ENCODE assay signal across 19 mouse cellular contexts in the genomic region with DNA sequence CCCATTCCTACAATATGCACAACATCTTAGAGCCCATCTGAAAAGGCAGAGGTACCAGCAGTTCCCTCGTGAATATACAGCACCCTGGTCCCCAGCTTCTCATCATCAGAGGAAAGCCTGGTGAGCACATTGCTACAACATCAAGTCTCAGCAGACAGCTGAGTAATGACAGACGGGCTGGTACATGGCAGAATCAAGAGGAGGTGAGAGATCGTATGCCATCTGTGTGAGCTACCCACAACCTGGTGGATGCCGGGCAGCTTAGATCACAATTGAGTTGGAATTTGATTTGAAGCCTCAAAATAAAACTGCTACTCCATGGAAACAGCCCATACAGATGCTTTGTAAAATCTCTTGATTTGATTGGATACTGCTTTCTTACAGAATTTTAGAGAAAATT. TPM values are rescaled to one million over a fixed set of nuclear protein-coding genes. Genes with fewer than 3 reads are reported as not detected.
A peak's percentile ranks its signal among the peaks of the same experiment; 100 is the strongest.
DNase-seq lines count a peak whose midpoint lies in the region; TF ChIP-seq lines count a peak whose summit lies in the region.
"Had no signal": no experiment of that assay in that cellular context is flagged by ENCODE, and none has a peak within 500 bp of the region (broad histone marks: within the 10 kb centered on the region; RNA-seq: fewer than 3 reads in every experiment).

No protein-coding gene starts in this region.

- H3K9me3 ChIP-seq in hindbrain, embryonic 10.5 days: no peaks in the 10 kb centered on the region
- H3K9me3 ChIP-seq: embryonic facial prominence, embryonic 12.5 days; forebrain, embryonic 15.5 days; heart, embryonic 13.5 days; hindbrain, embryonic 12.5 days had no signal

- DNase-seq in testis, postnatal 14 days (ENCODE audit: low spot score): no peak
- peak; percentile 72 to 73 for DNase-seq in layer of hippocampus, adult 8-10 months (ENCODE audit: low spot score in 2 of 2)
- DNase-seq in layer of hippocampus, postnatal 14 days (ENCODE audit: low spot score in 2 of 2): peak; percentile 46 to 71
- no peak for DNase-seq in kidney, adult 11 months
- DNase-seq in hindbrain, embryonic 10.5 days (ENCODE audit: low spot score): no peak
- no peak for DNase-seq in left cerebral cortex, postnatal 10 days (ENCODE audit: extremely low spot score in 1 of 2, low spot score in 2 of 2)
- DNase-seq: adrenal gland, postnatal 25 days; cerebellum, adult 8-10 months; cerebellum, postnatal 14 days; embryo, embryonic 11 days; gastrocnemius, postnatal 14 days; heart, postnatal 36 days had no signal

- TF ChIP-seq POLR2A in testis, adult 2 months (IDR thresholded peaks at IDR 0.05; ENCODE audit: control insufficient read depth, low read depth, low read length): no peak; the same call in 1 of the 2 replicates

- H3K27ac ChIP-seq in testis, adult 2 months (ENCODE audit: control insufficient read depth, insufficient read depth, low read depth, low read length): peak overlapping the region; percentile 56; the same call in 1 of the 2 replicates
- H3K27ac ChIP-seq in hindbrain, embryonic 10.5 days: no peak overlapping the region
- H3K27ac ChIP-seq: embryonic facial prominence, embryonic 12.5 days; forebrain, embryonic 15.5 days; heart, embryonic 13.5 days; hindbrain, embryonic 12.5 days had no signal

- intact Hi-C loops in left cerebral cortex, postnatal 10 days (cut with DNase I): no loop called here

- H3K4me1 ChIP-seq in testis, adult 2 months (ENCODE audit: control insufficient read depth, insufficient read depth, low read length): no peaks in the 10 kb centered on the region
- H3K4me1 ChIP-seq in hindbrain, embryonic 10.5 days (replicated peaks): no peaks in the 10 kb centered on the region
- H3K4me1 ChIP-seq: embryonic facial prominence, embryonic 12.5 days; forebrain, embryonic 15.5 days; hindbrain, embryonic 12.5 days had no signal

- no peak for TF ChIP-seq CTCF in testis, adult 2 months (IDR thresholded peaks at IDR 0.05; ENCODE audit: control insufficient read depth, insufficient read depth, insufficient replicate concordance, low read depth, low read length)

- WGBS in hindbrain, embryonic 10.5 days: 88% methylated on average over 4 of the region's 4 CpGs

- H3K27me3 ChIP-seq in testis, adult 2 months (ENCODE audit: control insufficient read depth, insufficient read depth, low read length): no peaks in the 10 kb centered on the region
- H3K27me3 ChIP-seq in hindbrain, embryonic 10.5 days (ENCODE audit: insufficient read depth, poor library complexity, severe bottlenecking): no peaks in the 10 kb centered on the region
- H3K27me3 ChIP-seq: CH12.LX; embryonic facial prominence, embryonic 12.5 days; forebrain, embryonic 15.5 days; heart, embryonic 13.5 days; hindbrain, embryonic 12.5 days; Patski had no signal

- H3K36me3 ChIP-seq in testis, adult 2 months (ENCODE audit: control insufficient read depth, insufficient read depth, low read length): peaks cover 4% of the 10 kb centered on the region
- no peaks in the 10 kb centered on the region for H3K36me3 ChIP-seq in hindbrain, embryonic 10.5 days
- H3K36me3 ChIP-seq: embryonic facial prominence, embryonic 12.5 days; forebrain, embryonic 15.5 days; hindbrain, embryonic 12.5 days had no signal

- H3K4me3 ChIP-seq in testis, adult 2 months (ENCODE audit: control insufficient read depth, low read depth, low read length): peak overlapping the region; percentile 55
- no peak overlapping the region for H3K4me3 ChIP-seq in hindbrain, embryonic 10.5 days
- H3K4me3 ChIP-seq: embryonic facial prominence, embryonic 12.5 days; forebrain, embryonic 15.5 days; heart, embryonic 13.5 days; hindbrain, embryonic 12.5 days had no signal

RNA-seq across cellular contexts. Expression of gene Tdrd7, which starts 33.4 kb away (rescaled TPM):
- polyA plus RNA-seq in testis, adult 2 months (2012; rRNA removed): 94.9 and 98.5 TPM in 2 replicates
- 10 to 100 TPM; 28.0 to 31.6 (median 29.1) TPM for total RNA-seq in layer of hippocampus, adult 8-10 months (2022)
- 10 to 100 TPM; 25.9 to 26.2 TPM for total RNA-seq in layer of hippocampus, postnatal 14 days (2021)
- 8.9 and 9.8 TPM in 2 replicates for polyA plus RNA-seq in hindbrain, embryonic 10.5 days (2016; fragmentation: Nextera tagmentation; extraction: Ambion mirVana)
- 10 to 100 TPM; 23.4 to 25.7 TPM for total RNA-seq in left cerebral cortex, postnatal 10 days (2021)

RNA-seq across cellular contexts. Expression of gene Tmod1, which starts 40.2 kb away (rescaled TPM):
- polyA plus RNA-seq in testis, adult 2 months (2012; rRNA removed): 24.7 and 29.7 TPM in 2 replicates
- total RNA-seq in layer of hippocampus, adult 8-10 months (2022): 10 to 100 TPM; 22.4 to 30.0 (median 28.9) TPM
- 10 to 100 TPM; 11.9 to 13.5 TPM for total RNA-seq in layer of hippocampus, postnatal 14 days (2021)
- polyA plus RNA-seq in hindbrain, embryonic 10.5 days (2016; fragmentation: Nextera tagmentation; extraction: Ambion mirVana): 2.9 and 3.4 TPM in 2 replicates
- total RNA-seq in left cerebral cortex, postnatal 10 days (2021): 10 to 100 TPM; 10.5 to 11.3 TPM

Comparison
In these comparisons a context has a peak if more than half of its experiments do, and no peak if none do; other contexts are left out.
1. DNase-seq: peak in layer of hippocampus, adult 8-10 months (2 of 2) and layer of hippocampus, postnatal 14 days (2 of 2); none in testis, postnatal 14 days (single experiment), kidney, adult 11 months (single experiment), hindbrain, embryonic 10.5 days (single experiment) and left cerebral cortex, postnatal 10 days (0 of 2).